Mouse (Mus musculus): ENCODE data around the gene Ralbp1.

DNA sequence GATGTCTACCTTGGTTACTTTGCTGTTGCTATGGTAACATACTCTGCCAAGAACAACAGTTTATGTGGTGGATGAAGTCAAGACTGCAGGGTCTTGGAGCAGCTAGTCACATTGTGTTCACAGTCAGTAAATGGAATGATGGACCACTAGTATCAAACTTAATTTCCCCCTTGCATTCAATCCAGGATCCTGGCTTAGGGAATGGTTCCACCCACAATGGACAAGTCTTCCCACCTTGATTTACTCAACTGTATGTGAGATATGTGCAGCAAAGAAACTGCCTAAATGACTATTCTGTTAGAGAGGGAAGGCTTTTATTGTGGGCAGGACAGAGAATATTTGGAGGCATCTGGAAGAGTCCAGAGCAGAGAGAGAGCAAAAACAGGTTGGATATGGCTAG, 22.7 kb upstream of the Ralbp1 start:
- TF ChIP-seq CTCF (conservative IDR thresholded peaks at IDR 0.05; ENCODE audit: insufficient read depth, insufficient read length, low read depth, low read length) (no peak), POLR2A (IDR thresholded peaks at IDR 0.05; ENCODE audit: low read depth, low read length) (no peak)

Measured in kidney, adult 2 months (tissue).